Mouse (Mus musculus): ENCODE data around the gene Ism2. TPM values are rescaled to one million over a fixed set of nuclear protein-coding genes. Genes with fewer than 3 reads are reported as not detected.
"Not testable (repeated sequence)": the region's sequence is repeated elsewhere in the genome, so short reads cannot be mapped to it uniquely, and the experiment has no call there.

Gene Ism2
- polyA plus RNA-seq, 1 experiment from 2014 or later = 1.4 TPM

GRCm38 (mm10) chr12:87282743-87283142, 16.8 kb downstream of the Ism2 start:
- Histone ChIP-seq H3K4me3 (ENCODE audit: low read length) (no peak overlapping the region), H3K4me1 (ENCODE audit: control insufficient read depth, insufficient read depth, low read depth, low read length) (no peaks in the 10 kb centered on the region), H3K27me3 (replicated peaks; ENCODE audit: control insufficient read depth, insufficient read depth, low read length) (no peaks in the 10 kb centered on the region), H3K9me3 (ENCODE audit: control insufficient read depth, low read length) (no peaks in the 10 kb centered on the region), H3K36me3 (ENCODE audit: control insufficient read depth, insufficient read depth, low read length) (no peaks in the 10 kb centered on the region), H3K27ac (ENCODE audit: low read depth, low read length) (no peak overlapping the region), H3K9ac (ENCODE audit: low read depth, low read length) (no peak overlapping the region), H3K4me2 (ENCODE audit: low read length) (no peak overlapping the region)
- ATAC-seq = no peak
- WGBS = 96% methylated on average over 4 of the region's 4 CpGs

DNA sequence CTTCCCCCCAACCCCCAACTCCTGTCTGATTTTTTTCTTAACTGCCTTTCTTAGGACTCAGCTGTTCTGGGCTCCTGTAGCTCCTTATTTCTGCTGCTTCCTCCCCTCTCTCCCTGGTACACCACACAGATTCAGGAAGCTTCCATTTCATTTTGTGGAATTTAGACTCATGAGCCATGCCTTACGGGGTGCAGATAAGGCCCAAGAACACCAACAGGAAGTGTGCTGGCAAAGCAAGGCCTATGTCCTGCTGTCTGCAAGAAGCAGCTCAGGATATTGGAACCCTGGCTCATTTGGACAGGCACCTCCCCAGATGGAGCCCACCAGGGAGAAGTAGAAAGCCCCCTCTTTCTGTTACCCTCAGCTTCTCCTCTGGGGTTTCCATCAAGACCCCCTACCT, 17.7 kb downstream of the Ism2 start:
- WGBS = 100% methylated on average over 1 of the region's 1 CpGs

DNA sequence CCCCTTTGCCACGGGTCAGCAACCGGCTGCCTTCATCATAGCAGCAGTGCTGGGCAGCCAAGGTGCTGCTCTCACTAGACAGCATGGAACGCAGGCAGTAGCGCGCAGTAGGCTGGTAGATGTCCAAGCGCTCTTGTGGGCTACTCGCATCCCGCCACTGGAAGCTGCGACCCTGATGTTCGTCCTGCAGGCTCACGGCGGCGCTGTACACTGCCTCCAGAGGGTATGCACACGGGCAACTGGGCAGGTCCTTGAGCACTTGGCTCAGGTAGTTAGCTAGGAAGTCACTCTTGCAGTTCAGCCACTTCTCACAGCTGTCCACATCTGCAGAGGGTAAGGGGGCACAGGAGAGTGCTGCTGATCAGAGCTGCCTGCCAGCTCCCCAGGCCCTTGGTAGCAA, 19.6 kb downstream of the Ism2 start:
- 0 out of 2 replicates have a peak, but pooled peaks have one; percentile 44 for ATAC-seq
- Histone ChIP-seq H3K9me3 (ENCODE audit: control insufficient read depth, low read length) (no peaks in the 10 kb centered on the region), H3K4me3 (ENCODE audit: low read length) (no peak overlapping the region), H3K27me3 (replicated peaks; ENCODE audit: control insufficient read depth, insufficient read depth, low read length) (no peaks in the 10 kb centered on the region), H3K4me1 (ENCODE audit: control insufficient read depth, insufficient read depth, low read depth, low read length) (no peaks in the 10 kb centered on the region), H3K4me2 (ENCODE audit: low read length) (no peak overlapping the region), H3K36me3 (ENCODE audit: control insufficient read depth, insufficient read depth, low read length) (peaks cover 5% of the 10 kb centered on the region), H3K27ac (ENCODE audit: low read depth, low read length) (no peak overlapping the region), H3K9ac (ENCODE audit: low read depth, low read length) (no peak overlapping the region)
- WGBS = 39% methylated on average over 14 of the region's 14 CpGs

More for the DNA sequence above, 17.7 kb downstream of the Ism2 start:
- Histone ChIP-seq H3K27me3 (replicated peaks; ENCODE audit: control insufficient read depth, insufficient read depth, low read length) (no peaks in the 10 kb centered on the region), H3K4me2 (ENCODE audit: low read length) (no peak overlapping the region), H3K4me3 (ENCODE audit: low read length) (no peak overlapping the region), H3K27ac (ENCODE audit: low read depth, low read length) (no peak overlapping the region), H3K9ac (ENCODE audit: low read depth, low read length) (no peak overlapping the region), H3K4me1 (ENCODE audit: control insufficient read depth, insufficient read depth, low read depth, low read length) (no peaks in the 10 kb centered on the region), H3K36me3 (ENCODE audit: control insufficient read depth, insufficient read depth, low read length) (no peaks in the 10 kb centered on the region), H3K9me3 (ENCODE audit: control insufficient read depth, low read length) (no peaks in the 10 kb centered on the region)
- ATAC-seq = no peak

DNA sequence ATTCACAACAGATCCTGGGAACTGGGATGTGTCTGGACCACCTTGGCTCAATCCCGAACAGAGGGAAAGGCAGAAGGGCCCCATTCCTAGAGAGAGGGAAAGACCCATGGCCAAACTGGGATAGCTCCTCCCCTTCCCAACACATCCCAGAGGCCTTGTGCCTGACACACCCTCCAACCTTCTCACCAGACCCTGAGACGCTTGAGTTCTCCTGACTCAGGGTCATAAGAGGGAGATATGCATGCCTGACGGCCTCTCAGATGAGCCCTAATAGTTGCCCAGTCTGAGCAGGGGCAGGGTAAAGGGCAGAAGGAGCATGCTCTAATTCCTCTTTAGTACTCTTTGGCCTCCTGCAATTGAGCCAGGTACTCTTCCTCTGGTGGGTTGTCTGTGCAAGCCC, 20.2 kb downstream of the Ism2 start:
- Histone ChIP-seq H3K36me3 (ENCODE audit: control insufficient read depth, insufficient read depth, low read length) (peaks cover 5% of the 10 kb centered on the region), H3K4me1 (ENCODE audit: control insufficient read depth, insufficient read depth, low read depth, low read length) (no peaks in the 10 kb centered on the region), H3K27me3 (replicated peaks; ENCODE audit: control insufficient read depth, insufficient read depth, low read length) (no peaks in the 10 kb centered on the region), H3K4me2 (ENCODE audit: low read length) (no peak overlapping the region), H3K9me3 (ENCODE audit: control insufficient read depth, low read length) (no peaks in the 10 kb centered on the region), H3K9ac (ENCODE audit: low read depth, low read length) (no peak overlapping the region), H3K4me3 (ENCODE audit: low read length) (no peak overlapping the region), H3K27ac (ENCODE audit: low read depth, low read length) (no peak overlapping the region)
- 66% methylated on average over 3 of the region's 3 CpGs for WGBS
- no peak for ATAC-seq

DNA sequence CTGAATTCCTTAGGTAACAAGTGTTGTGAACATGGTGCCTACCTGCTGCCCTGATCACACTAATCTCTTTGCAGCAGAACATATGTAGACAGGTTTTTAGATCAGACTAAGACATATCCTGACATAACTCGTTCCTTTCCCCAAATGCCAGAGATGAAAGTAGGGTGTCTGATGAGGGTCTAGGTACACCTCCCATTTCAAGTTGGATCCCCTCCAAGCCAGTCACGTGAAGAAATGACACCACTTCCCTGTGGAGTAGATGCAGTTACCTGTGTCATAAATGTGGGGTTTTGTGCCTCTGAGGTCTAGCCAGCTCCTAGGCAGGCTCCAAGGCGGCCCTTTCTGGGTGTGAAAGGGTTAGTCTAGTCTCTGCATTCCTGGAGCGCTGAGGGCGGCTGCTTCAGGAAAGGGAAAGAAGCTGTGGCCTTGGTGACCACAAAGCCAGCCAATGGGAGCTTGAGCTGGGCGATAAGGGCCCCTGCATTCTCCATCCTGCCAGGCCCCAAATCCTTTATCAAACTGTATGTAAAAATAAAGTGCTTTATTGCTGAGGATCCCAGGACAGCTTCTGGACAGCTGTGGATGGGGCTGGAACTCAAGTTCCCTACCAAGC, 21.3 kb downstream of the Ism2 start:
- H3K4me3 ChIP-seq (ENCODE audit: low read length) = no peak overlapping the region
- no peak overlapping the region for H3K4me2 ChIP-seq (ENCODE audit: low read length)
- no peak for ATAC-seq
- H3K36me3 ChIP-seq (ENCODE audit: control insufficient read depth, insufficient read depth, low read length) = peaks cover 14% of the 10 kb centered on the region
- 26% methylated on average over 6 of the region's 6 CpGs for WGBS
- H3K27ac ChIP-seq (ENCODE audit: low read depth, low read length) = no peak overlapping the region
- H3K27me3 ChIP-seq (replicated peaks; ENCODE audit: control insufficient read depth, insufficient read depth, low read length) = no peaks in the 10 kb centered on the region
- H3K9me3 ChIP-seq (ENCODE audit: control insufficient read depth, low read length) = no peaks in the 10 kb centered on the region
- no peaks in the 10 kb centered on the region for H3K4me1 ChIP-seq (ENCODE audit: control insufficient read depth, insufficient read depth, low read depth, low read length)
- no peak overlapping the region for H3K9ac ChIP-seq (ENCODE audit: low read depth, low read length)

- not testable (repeated sequence) for H3K4me1 ChIP-seq (ENCODE audit: control insufficient read depth, insufficient read depth, low read depth, low read length)
Measured at GRCm38 (mm10) chr12:87277251-87277650, 22.3 kb downstream of the Ism2 start.

GRCm38 (mm10) chr12:87274853-87275831, 24.4 kb downstream of the Ism2 start:
- 93% methylated on average over 9 of the region's 9 CpGs for WGBS
- H3K36me3 ChIP-seq (ENCODE audit: control insufficient read depth, insufficient read depth, low read length) = peaks cover 38% of the 10 kb centered on the region
- no peak overlapping the region for H3K4me3 ChIP-seq (ENCODE audit: low read length)
- no peaks in the 10 kb centered on the region for H3K9me3 ChIP-seq (ENCODE audit: control insufficient read depth, low read length)
- no peak overlapping the region for H3K9ac ChIP-seq (ENCODE audit: low read depth, low read length)
- no peak overlapping the region for H3K4me2 ChIP-seq (ENCODE audit: low read length)
- H3K27ac ChIP-seq (ENCODE audit: low read depth, low read length) = no peak overlapping the region
- H3K27me3 ChIP-seq (replicated peaks; ENCODE audit: control insufficient read depth, insufficient read depth, low read length) = no peaks in the 10 kb centered on the region
- H3K4me1 ChIP-seq (ENCODE audit: control insufficient read depth, insufficient read depth, low read depth, low read length) = no peaks in the 10 kb centered on the region
- ATAC-seq = no peak

More at GRCm38 (mm10) chr12:87277251-87277650, 22.3 kb downstream of the Ism2 start:
- H3K36me3 ChIP-seq (ENCODE audit: control insufficient read depth, insufficient read depth, low read length) = peaks cover 23% of the 10 kb centered on the region
- not testable (repeated sequence) for H3K9me3 ChIP-seq (ENCODE audit: control insufficient read depth, low read length); H3K27me3 ChIP-seq (replicated peaks; ENCODE audit: control insufficient read depth, insufficient read depth, low read length); H3K9ac ChIP-seq (ENCODE audit: low read depth, low read length); ATAC-seq; H3K4me2 ChIP-seq (ENCODE audit: low read length); H3K27ac ChIP-seq (ENCODE audit: low read depth, low read length); H3K4me3 ChIP-seq (ENCODE audit: low read length)
- 89% methylated on average over 4 of the region's 4 CpGs for WGBS

GRCm38 (mm10) chr12:87267682-87268081, 31.8 kb downstream of the Ism2 start:
- Histone ChIP-seq H3K4me2 (ENCODE audit: low read length) (peak overlapping the region; percentile 95), H3K9ac (ENCODE audit: low read depth, low read length) (peak overlapping the region; percentile 91), H3K4me3 (ENCODE audit: low read length) (peak overlapping the region; percentile 90), H3K36me3 (ENCODE audit: control insufficient read depth, insufficient read depth, low read length) (peaks cover 21% of the 10 kb centered on the region), H3K9me3 (ENCODE audit: control insufficient read depth, low read length) (no peaks in the 10 kb centered on the region), H3K27me3 (replicated peaks; ENCODE audit: control insufficient read depth, insufficient read depth, low read length) (no peaks in the 10 kb centered on the region), H3K4me1 (ENCODE audit: control insufficient read depth, insufficient read depth, low read depth, low read length) (peaks cover 21% of the 10 kb centered on the region), H3K27ac (ENCODE audit: low read depth, low read length) (no peak overlapping the region)
- WGBS = 32% methylated on average over 4 of the region's 4 CpGs
- ATAC-seq = no peak
